Mouse (Mus musculus): ENCODE results near the gene Timm50. TPM values are rescaled to one million over a fixed set of nuclear protein-coding genes. Genes with fewer than 3 reads are reported as not detected.

The Timm50 gene
- polyA plus RNA-seq, 1 experiment from 2014 or later: 124 TPM

DNA sequence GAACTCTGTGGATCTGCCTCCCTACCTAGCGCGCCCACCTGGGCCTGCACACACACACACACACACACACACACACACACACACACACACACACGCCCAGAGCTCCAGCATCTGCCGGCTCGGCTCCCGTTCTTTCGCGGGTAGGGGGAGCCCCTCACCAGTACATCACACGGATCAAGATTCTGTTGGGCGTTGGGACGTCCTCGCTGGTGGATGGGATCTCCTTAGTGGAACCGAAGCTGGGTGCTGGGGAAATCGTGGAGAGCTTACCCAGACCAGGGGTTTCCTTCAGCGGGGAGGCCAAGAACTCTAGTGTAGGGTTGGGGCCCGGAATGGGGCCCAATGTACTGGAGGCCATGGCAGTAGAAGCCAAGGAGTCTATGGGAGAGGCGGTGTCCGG, 21.7 kb downstream of the Timm50 start:
- 0 out of 2 replicates have a peak, but pooled peaks cover 3% of the 10 kb centered on the region for H3K9me3 ChIP-seq (ENCODE audit: control insufficient read depth, low read length)
- ATAC-seq (ENCODE audit: low read depth): peak; percentile 23; the same call in 1 of the 2 replicates
- no peaks in the 10 kb centered on the region for H3K36me3 ChIP-seq (ENCODE audit: control insufficient read depth, insufficient read depth, low read length)
- H3K4me3 ChIP-seq (ENCODE audit: low read length): peak overlapping the region; percentile 24
- H3K27me3 ChIP-seq (ENCODE audit: control insufficient read depth, insufficient read depth, low read depth, low read length): peaks cover 68% of the 10 kb centered on the region
- WGBS: 1% methylated on average over 16 of the region's 18 CpGs
- no peak overlapping the region; the same call in 1 of the 2 replicates for H3K9ac ChIP-seq (ENCODE audit: low read length)
- H3K4me1 ChIP-seq (replicated peaks; ENCODE audit: control insufficient read depth, insufficient read depth, low read length): peaks cover 9% of the 10 kb centered on the region; the same call in 1 of the 2 replicates
- no peak overlapping the region for H3K27ac ChIP-seq (ENCODE audit: low read length)
- peak overlapping the region; percentile 51 for H3K4me2 ChIP-seq (ENCODE audit: low read depth, low read length)

DNA sequence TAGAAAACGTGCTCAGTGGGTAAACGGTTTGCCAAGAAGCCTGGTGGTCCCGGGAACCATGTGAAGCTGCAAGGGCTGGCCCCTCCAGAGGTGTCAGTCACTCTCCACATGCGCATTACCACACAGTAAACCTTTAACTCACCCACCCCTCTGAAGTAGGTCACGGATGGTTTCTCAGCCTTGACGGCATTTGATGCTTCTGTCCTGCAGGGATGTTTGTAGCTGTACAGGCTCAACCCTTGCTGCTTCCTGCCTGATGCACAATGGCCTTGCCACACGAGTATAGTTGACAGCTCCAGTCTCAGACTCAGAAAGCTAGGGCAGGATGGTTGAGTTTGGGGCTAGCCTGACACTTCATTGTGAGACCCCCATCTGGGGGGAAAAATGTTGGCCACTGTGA, 31.2 kb downstream of the Timm50 start:
- H3K4me1 ChIP-seq (replicated peaks; ENCODE audit: control insufficient read depth, insufficient read depth, low read length): peaks cover 9% of the 10 kb centered on the region
- ATAC-seq (ENCODE audit: low read depth): no peak
- no peak overlapping the region for H3K27ac ChIP-seq (ENCODE audit: low read length)
- no peak overlapping the region for H3K4me3 ChIP-seq (ENCODE audit: low read length)
- no peak overlapping the region for H3K4me2 ChIP-seq (ENCODE audit: low read depth, low read length)
- H3K9ac ChIP-seq (ENCODE audit: low read length): no peak overlapping the region
- no peaks in the 10 kb centered on the region for H3K9me3 ChIP-seq (ENCODE audit: control insufficient read depth, low read length)
- H3K27me3 ChIP-seq (ENCODE audit: control insufficient read depth, insufficient read depth, low read depth, low read length): no peaks in the 10 kb centered on the region
- WGBS: 69% methylated on average over 7 of the region's 7 CpGs
- H3K36me3 ChIP-seq (ENCODE audit: control insufficient read depth, insufficient read depth, low read length): no peaks in the 10 kb centered on the region

- Histone ChIP-seq H3K4me3 (ENCODE audit: low read length) (peak overlapping the region; percentile 80), H3K27ac (ENCODE audit: low read length) (peak overlapping the region; percentile 52; the same call in 1 of the 2 replicates), H3K9me3 (ENCODE audit: control insufficient read depth, low read length) (no peaks in the 10 kb centered on the region), H3K36me3 (ENCODE audit: control insufficient read depth, insufficient read depth, low read length) (no peaks in the 10 kb centered on the region), H3K9ac (ENCODE audit: low read length) (peak overlapping the region; percentile 95), H3K27me3 (ENCODE audit: control insufficient read depth, insufficient read depth, low read depth, low read length) (no peaks in the 10 kb centered on the region), H3K4me2 (ENCODE audit: low read depth, low read length) (peak overlapping the region; percentile 85), H3K4me1 (replicated peaks; ENCODE audit: control insufficient read depth, insufficient read depth, low read length) (peaks cover 9% of the 10 kb centered on the region)
- ATAC-seq (ENCODE audit: low read depth): no peak
- WGBS: 78% methylated on average over 7 of the region's 7 CpGs
Measured at GRCm38 (mm10) chr7:28278279-28278652, 33.6 kb downstream of the Timm50 start.

DNA sequence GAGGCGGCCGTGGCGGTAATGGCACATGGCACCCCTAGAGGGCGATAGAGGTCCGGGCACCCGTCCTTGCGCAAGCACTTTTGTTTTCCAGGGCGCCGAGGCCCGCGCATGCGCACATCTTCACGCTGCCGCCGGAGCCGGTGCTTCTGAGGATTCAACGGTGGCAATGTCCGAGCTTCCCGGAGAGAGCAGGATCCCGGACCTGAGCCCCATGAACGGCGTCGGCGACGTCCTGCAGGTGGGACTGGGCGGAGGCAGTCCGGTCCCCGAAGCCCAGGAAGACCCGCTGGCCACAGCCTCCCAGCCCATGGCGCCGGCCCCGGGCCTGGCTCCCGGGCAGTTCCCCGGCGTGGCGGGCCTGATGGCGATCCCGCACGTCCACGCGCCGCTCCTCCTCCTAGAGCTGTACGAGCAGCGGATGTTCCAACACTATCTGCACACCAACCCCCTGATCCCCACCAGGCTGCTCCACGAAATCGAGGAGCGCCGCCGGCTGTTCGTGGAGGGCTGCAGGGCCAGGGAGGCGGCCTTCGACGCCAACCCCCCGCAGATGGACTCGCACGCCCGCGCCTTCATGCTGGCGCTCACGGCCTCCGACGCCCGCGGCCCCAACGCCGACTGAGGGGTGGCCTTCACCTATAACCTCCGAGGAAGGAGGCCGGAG, 34.1 kb downstream of the Timm50 start, which contains the start of gene Eid2b:
TSS of gene Eid2b (plus strand) at position 125 of the 664 bp plus-strand sequence.
- Histone ChIP-seq H3K4me1 (replicated peaks; ENCODE audit: control insufficient read depth, insufficient read depth, low read length) (peaks cover 9% of the 10 kb centered on the region), H3K27ac (ENCODE audit: low read length) (peak within 1 kb of the TSS; percentile 52; the same call in 1 of the 2 replicates), H3K9me3 (ENCODE audit: control insufficient read depth, low read length) (no peaks in the 10 kb centered on the region), H3K36me3 (ENCODE audit: control insufficient read depth, insufficient read depth, low read length) (no peaks in the 10 kb centered on the region), H3K9ac (ENCODE audit: low read length) (peak within 1 kb of the TSS; percentile 95), H3K4me2 (ENCODE audit: low read depth, low read length) (peak within 1 kb of the TSS; percentile 85), H3K27me3 (ENCODE audit: control insufficient read depth, insufficient read depth, low read depth, low read length) (no peaks in the 10 kb centered on the region), H3K4me3 (ENCODE audit: low read length) (peak within 1 kb of the TSS; percentile 80)
- ATAC-seq (ENCODE audit: low read depth): peak; percentile 83
- 2% methylated on average over 67 of the region's 68 CpGs for WGBS

DNA sequence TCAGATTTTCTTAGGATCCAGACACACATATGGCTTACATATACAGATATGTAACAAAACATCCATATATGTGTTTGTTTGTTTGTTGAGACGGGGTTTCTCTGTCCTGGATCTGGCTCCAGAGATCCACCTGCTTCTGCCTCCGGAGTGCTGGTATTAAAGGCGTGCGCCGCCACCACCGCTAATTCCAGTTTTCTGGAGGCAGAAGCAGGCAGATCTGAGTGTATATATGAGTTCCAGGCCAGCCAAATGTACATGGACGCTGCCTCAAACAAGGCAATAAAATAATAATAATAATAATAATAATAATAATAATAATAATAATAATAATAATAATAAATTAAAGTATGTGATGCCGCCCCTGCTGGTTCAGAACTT, 34.6 kb downstream of the Timm50 start:
- Histone ChIP-seq H3K4me3 (ENCODE audit: low read length) (no peak overlapping the region; the same call in 1 of the 2 replicates), H3K9ac (ENCODE audit: low read length) (no peak overlapping the region), H3K4me2 (ENCODE audit: low read depth, low read length) (no peak overlapping the region), H3K27me3 (ENCODE audit: control insufficient read depth, insufficient read depth, low read depth, low read length) (no peaks in the 10 kb centered on the region), H3K36me3 (ENCODE audit: control insufficient read depth, insufficient read depth, low read length) (no peaks in the 10 kb centered on the region), H3K9me3 (ENCODE audit: control insufficient read depth, low read length) (no peaks in the 10 kb centered on the region), H3K4me1 (replicated peaks; ENCODE audit: control insufficient read depth, insufficient read depth, low read length) (peaks cover 9% of the 10 kb centered on the region), H3K27ac (ENCODE audit: low read length) (no peak overlapping the region)
- 59% methylated on average over 8 of the region's 8 CpGs for WGBS
- peak; percentile 5; the same call in 1 of the 2 replicates for ATAC-seq (ENCODE audit: low read depth)

DNA sequence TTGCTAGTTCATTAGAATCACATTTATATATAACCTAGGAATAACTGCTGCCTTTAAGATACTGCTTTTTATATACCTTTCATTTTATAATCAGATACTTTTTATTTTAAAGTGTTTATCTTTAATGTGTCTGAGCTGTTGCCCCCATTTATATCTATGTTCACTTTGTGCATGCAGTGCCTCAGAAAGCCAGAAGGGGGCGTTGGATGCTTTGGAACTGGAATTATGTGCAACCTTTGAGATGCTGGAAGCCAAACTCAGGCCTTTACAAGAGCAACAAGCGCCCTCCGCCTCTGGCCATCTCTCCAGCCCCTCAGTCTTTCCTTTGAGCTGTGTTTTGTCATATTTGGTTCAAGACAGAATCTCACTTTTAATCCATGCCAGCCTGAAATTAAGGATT, 40.1 kb downstream of the Timm50 start:
- peaks cover 10% of the 10 kb centered on the region for H3K4me1 ChIP-seq (replicated peaks; ENCODE audit: control insufficient read depth, insufficient read depth, low read length)
- 70% methylated on average over 3 of the region's 3 CpGs for WGBS
- H3K9me3 ChIP-seq (ENCODE audit: control insufficient read depth, low read length): no peaks in the 10 kb centered on the region

DNA sequence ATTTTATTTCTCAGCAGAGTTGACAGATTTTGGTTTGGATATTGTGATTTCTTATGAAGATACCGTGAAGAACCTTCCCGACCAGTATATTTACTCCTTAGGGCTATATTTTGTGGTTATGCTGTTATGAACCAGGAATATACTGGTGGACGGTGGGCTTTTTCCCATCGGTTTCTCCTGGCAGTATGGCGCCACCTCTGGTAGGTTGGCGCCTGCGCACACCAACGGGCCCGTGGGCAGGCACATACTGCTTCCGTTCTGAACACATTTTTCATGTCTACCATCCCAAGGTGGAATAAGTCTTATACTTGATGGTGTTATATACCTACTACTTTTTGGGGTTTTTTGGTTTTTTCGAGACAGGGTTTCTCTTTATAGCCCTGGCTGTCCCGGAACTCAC, 42.5 kb downstream of the Timm50 start:
- H3K9me3 ChIP-seq (ENCODE audit: control insufficient read depth, low read length): no peaks in the 10 kb centered on the region
- H3K4me1 ChIP-seq (replicated peaks; ENCODE audit: control insufficient read depth, insufficient read depth, low read length): peaks cover 10% of the 10 kb centered on the region
- no peak overlapping the region for H3K27ac ChIP-seq (ENCODE audit: low read length)
- H3K27me3 ChIP-seq (ENCODE audit: control insufficient read depth, insufficient read depth, low read depth, low read length): no peaks in the 10 kb centered on the region
- 0 out of 2 replicates have a peak, but pooled peaks cover 2% of the 10 kb centered on the region for H3K36me3 ChIP-seq (ENCODE audit: control insufficient read depth, insufficient read depth, low read length)
- 91% methylated on average over 12 of the region's 12 CpGs for WGBS
- H3K4me3 ChIP-seq (ENCODE audit: low read length): no peak overlapping the region
- ATAC-seq (ENCODE audit: low read depth): no peak
- peak overlapping the region; percentile 81; the same call in 1 of the 2 replicates for H3K4me2 ChIP-seq (ENCODE audit: low read depth, low read length)
- H3K9ac ChIP-seq (ENCODE audit: low read length): no peak overlapping the region

More for the DNA sequence above, 40.1 kb downstream of the Timm50 start:
- H3K27me3 ChIP-seq (ENCODE audit: control insufficient read depth, insufficient read depth, low read depth, low read length): no peaks in the 10 kb centered on the region
- no peak overlapping the region for H3K9ac ChIP-seq (ENCODE audit: low read length)
- H3K36me3 ChIP-seq (ENCODE audit: control insufficient read depth, insufficient read depth, low read length): 0 out of 2 replicates have a peak, but pooled peaks cover 2% of the 10 kb centered on the region
- H3K4me2 ChIP-seq (ENCODE audit: low read depth, low read length): no peak overlapping the region
- H3K27ac ChIP-seq (ENCODE audit: low read length): no peak overlapping the region
- H3K4me3 ChIP-seq (ENCODE audit: low read length): no peak overlapping the region
- ATAC-seq (ENCODE audit: low read depth): no peak

DNA sequence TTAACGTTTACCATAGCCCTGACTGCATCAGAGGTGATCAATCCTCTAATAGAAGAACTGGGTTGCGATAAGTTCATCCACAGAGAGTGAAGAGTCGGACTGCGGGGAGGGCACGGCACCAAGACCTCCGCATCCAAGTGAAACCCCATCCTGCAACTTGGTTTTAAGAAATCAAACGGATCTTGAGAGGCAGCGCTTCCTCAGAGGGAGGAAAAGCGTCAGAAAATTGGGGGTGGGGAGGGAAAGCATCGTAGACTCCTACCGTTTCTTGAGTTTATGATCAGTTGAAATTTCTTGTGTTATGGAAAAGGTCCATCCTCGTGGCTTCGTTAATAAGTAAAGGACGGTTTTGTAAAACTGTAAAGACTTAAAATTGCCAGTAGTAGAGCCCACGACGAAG, 43.3 kb downstream of the Timm50 start:
- Histone ChIP-seq H3K27ac (ENCODE audit: low read length) (peak overlapping the region; percentile 68), H3K9ac (ENCODE audit: low read length) (peak overlapping the region; percentile 98), H3K4me2 (ENCODE audit: low read depth, low read length) (peak overlapping the region; percentile 81), H3K4me1 (replicated peaks; ENCODE audit: control insufficient read depth, insufficient read depth, low read length) (peaks cover 10% of the 10 kb centered on the region), H3K4me3 (ENCODE audit: low read length) (peak overlapping the region; percentile 86), H3K27me3 (ENCODE audit: control insufficient read depth, insufficient read depth, low read depth, low read length) (no peaks in the 10 kb centered on the region), H3K9me3 (ENCODE audit: control insufficient read depth, low read length) (no peaks in the 10 kb centered on the region), H3K36me3 (ENCODE audit: control insufficient read depth, insufficient read depth, low read length) (0 out of 2 replicates have a peak, but pooled peaks cover 2% of the 10 kb centered on the region)
- ATAC-seq (ENCODE audit: low read depth): no peak
- WGBS: 16% methylated on average over 16 of the region's 16 CpGs

- peak overlapping the region; percentile 86 for H3K4me3 ChIP-seq (ENCODE audit: low read length)
- WGBS: under 1% methylated on average over 46 of the region's 62 CpGs
- ATAC-seq (ENCODE audit: low read depth): peak; percentile 76
- H3K4me2 ChIP-seq (ENCODE audit: low read depth, low read length): peak overlapping the region; percentile 81
- peak overlapping the region; percentile 68 for H3K27ac ChIP-seq (ENCODE audit: low read length)
- no peaks in the 10 kb centered on the region for H3K27me3 ChIP-seq (ENCODE audit: control insufficient read depth, insufficient read depth, low read depth, low read length)
- peak overlapping the region; percentile 98 for H3K9ac ChIP-seq (ENCODE audit: low read length)
- 0 out of 2 replicates have a peak, but pooled peaks cover 2% of the 10 kb centered on the region for H3K36me3 ChIP-seq (ENCODE audit: control insufficient read depth, insufficient read depth, low read length)
- H3K4me1 ChIP-seq (replicated peaks; ENCODE audit: control insufficient read depth, insufficient read depth, low read length): peaks cover 10% of the 10 kb centered on the region
- H3K9me3 ChIP-seq (ENCODE audit: control insufficient read depth, low read length): no peaks in the 10 kb centered on the region
Measured at GRCm38 (mm10) chr7:28268042-28268531, 43.8 kb downstream of the Timm50 start.
